Mouse (Mus musculus) heart, postnatal 0 days (tissue): Measurements from ENCODE around the gene Faiml. TPM values are rescaled to one million over a fixed set of nuclear protein-coding genes. Genes with fewer than 3 reads are reported as not detected.

Source experiments
- ATAC-seq: fragments of 200-750 bp; cut with Nextera tagmentation; 2 replicates; pipeline ENCODE4 v1.8.0; 2017; ENCODE audit warnings: low read depth, moderate number of reproducible peaks, moderate library complexity; ENCODE audit not compliant: insufficient read depth
- DNase-seq: peaks from one replicate; pipeline ENCODE4 v3.0.0-alpha.2; 2016; ENCODE audit warnings: low spot score
- H3K27ac ChIP-seq: fragments of 300-500 bp; sonication (generic); 2 replicates; pipeline ENCODE4 v1.5.1; 2014; ENCODE audit warnings: low read depth, mild to moderate bottlenecking
- H3K27me3 ChIP-seq: fragments of 300-500 bp; sonication (generic); 2 replicates; pipeline ENCODE4 v1.6.1; 2014; ENCODE audit warnings: low read length, mixed read lengths; ENCODE audit not compliant: control insufficient read depth, insufficient read depth
- H3K36me3 ChIP-seq: fragments of 300-500 bp; sonication (generic); replicated peaks from 2 replicates; pipeline ENCODE4 v1.6.1; 2014; ENCODE audit warnings: low read length, mixed read lengths; ENCODE audit not compliant: control insufficient read depth, insufficient read depth
- H3K4me1 ChIP-seq: fragments of 300-500 bp; sonication (generic); 2 replicates; pipeline ENCODE4 v1.6.1; 2014; ENCODE audit warnings: antibody characterized with exemption; ENCODE audit not compliant: control insufficient read depth, insufficient read depth
- H3K4me2 ChIP-seq: fragments of 300-500 bp; sonication (generic); 2 replicates; pipeline ENCODE4 v1.6.1; 2014; ENCODE audit warnings: low read depth, mild to moderate bottlenecking, low read length, moderate library complexity
- H3K4me3 ChIP-seq: fragments of 300-500 bp; sonication (generic); 2 replicates; pipeline ENCODE4 v1.5.1; 2014; ENCODE audit warnings: low read depth, low read length
- H3K9ac ChIP-seq: fragments of 300-500 bp; sonication (generic); replicated peaks from 2 replicates; pipeline ENCODE4 v1.6.1; 2014; ENCODE audit warnings: low read depth, low read length, mixed read lengths
- H3K9me3 ChIP-seq: fragments of 300-500 bp; sonication (generic); replicated peaks from 2 replicates; pipeline ENCODE4 v1.6.1; 2016; ENCODE audit warnings: low read length; ENCODE audit not compliant: control insufficient read depth
- CTCF ChIP-seq: IDR thresholded peaks from 2 replicates; pipeline ENCODE4 v1.5.1; 2016; ENCODE audit warnings: antibody characterized with exemption, control low read depth, low read depth
- EP300 ChIP-seq: IDR thresholded peaks from 2 replicates; pipeline ENCODE4 v1.6.1; 2016; ENCODE audit warnings: antibody characterized with exemption, low read depth
- WGBS: fragments of 180-500 bp; shearing (Covaris S2); extraction: QIAGEN DNeasy Blood & Tissue Kit; methylation state at CpG from one replicate; pipeline ENCODE4 v1.1.7; 2014; 5-methylcytosine and 5-hydroxymethylcytosine counted together
- polyA plus RNA-seq: library from polyadenylated mRNA; unstranded; fragments of >200 nt; fragmentation: Nextera tagmentation; extraction: Ambion mirVana; gene quantifications from 2 replicates; pipeline ENCODE4 v1.2.1, GENCODE M21; 2015
- total RNA-seq: library from RNA; depleted of rRNA; stranded (reverse); fragments of >200 nt; gene quantifications from 2 replicates; pipeline ENCODE4 v1.2.3, GENCODE M21; 2014; ENCODE audit warnings: low replicate concordance; rRNA removed

Faiml gene
- total and polyA plus RNA-seq, 2 experiments from 2014 or later: not detected

DNA sequence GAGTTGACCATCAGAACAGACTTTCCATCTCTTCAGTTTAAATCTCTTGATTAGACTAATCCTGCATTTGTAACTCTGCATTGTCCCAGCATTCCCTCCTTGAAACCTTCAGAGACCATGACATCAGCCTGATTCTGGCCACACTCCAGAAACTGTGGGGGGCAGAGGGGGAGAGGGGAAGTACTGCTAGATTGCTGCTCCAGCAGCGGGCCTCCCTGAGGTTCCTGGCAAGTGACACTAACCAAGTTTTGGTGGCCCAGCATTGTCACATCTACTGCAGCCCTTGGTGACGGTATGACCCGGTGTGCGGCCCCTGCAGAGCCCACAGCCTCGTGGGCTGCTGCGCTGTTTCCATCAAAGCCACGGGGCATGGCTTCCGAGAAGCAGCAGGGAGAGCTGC is 56.8 kb downstream of the Faiml start:
- no peaks in the 10 kb centered on the region for H3K36me3 ChIP-seq
- DNase-seq (no peak), ATAC-seq (peak; percentile 57; the same call in 1 of the 2 replicates)
- no peak for TF ChIP-seq CTCF
- TF ChIP-seq EP300: no peak
- H3K27me3 ChIP-seq: no peaks in the 10 kb centered on the region
- WGBS: 42% methylated on average over 8 of the region's 8 CpGs
- no peak overlapping the region for H3K27ac ChIP-seq
- H3K4me1 ChIP-seq: no peaks in the 10 kb centered on the region
- no peak overlapping the region for H3K4me2 ChIP-seq
- no peaks in the 10 kb centered on the region for H3K9me3 ChIP-seq
- no peak overlapping the region for H3K9ac ChIP-seq
- H3K4me3 ChIP-seq: no peak overlapping the region

Other genes with a start within 250 kb of the Faiml start
- gene Gm1123, start 201.5 kb downstream of the Faiml start, total RNA-seq: not detected in 2 replicates
- 0.07 TPM in 2 replicates for gene Gm1123, start 201.5 kb downstream of the Faiml start, polyA plus RNA-seq
- gene Pik3cb, start 96.6 kb downstream of the Faiml start, total RNA-seq: 1.9 and 2.1 TPM in 2 replicates
- 0.75 and 1.7 TPM in 2 replicates for gene Pik3cb, start 96.6 kb downstream of the Faiml start, polyA plus RNA-seq
- 9.2 and 68.0 TPM in 2 replicates for gene Cep70, start 6.1 kb upstream of the Faiml start, total RNA-seq
- gene Cep70, start 6.1 kb upstream of the Faiml start, polyA plus RNA-seq: 15.5 and 16.1 TPM in 2 replicates
- 0.04 and 0.12 TPM in 2 replicates for gene Esyt3, start 121.3 kb upstream of the Faiml start, total RNA-seq
- gene Esyt3, start 121.3 kb upstream of the Faiml start, polyA plus RNA-seq: 0.16 and 0.21 TPM in 2 replicates
- gene Mras, start 200.1 kb upstream of the Faiml start, total RNA-seq: 13.8 and 15.8 TPM in 2 replicates
- gene Mras, start 200.1 kb upstream of the Faiml start, polyA plus RNA-seq: 11.9 and 13.0 TPM in 2 replicates
- gene Nme9, start 214.2 kb upstream of the Faiml start, total RNA-seq: not detected in 2 replicates
- 0.18 and 0.93 TPM in 2 replicates for gene Nme9, start 214.2 kb upstream of the Faiml start, polyA plus RNA-seq